Mouse (Mus musculus) G1E (cell line): ENCODE data around the gene Dbt.

Experiments used
- CTCF ChIP-seq: IDR thresholded peaks from 2 replicates; pipeline ENCODE4 v1.5.1; 2012; ENCODE audit warnings: low read depth, low read length, inconsistent platforms, mixed read lengths
- GATA1 ChIP-seq: IDR thresholded peaks from 2 replicates; pipeline ENCODE4 v1.6.1; 2012; ENCODE audit warnings: borderline replicate concordance, low read length, inconsistent platforms, mixed read lengths

DNA sequence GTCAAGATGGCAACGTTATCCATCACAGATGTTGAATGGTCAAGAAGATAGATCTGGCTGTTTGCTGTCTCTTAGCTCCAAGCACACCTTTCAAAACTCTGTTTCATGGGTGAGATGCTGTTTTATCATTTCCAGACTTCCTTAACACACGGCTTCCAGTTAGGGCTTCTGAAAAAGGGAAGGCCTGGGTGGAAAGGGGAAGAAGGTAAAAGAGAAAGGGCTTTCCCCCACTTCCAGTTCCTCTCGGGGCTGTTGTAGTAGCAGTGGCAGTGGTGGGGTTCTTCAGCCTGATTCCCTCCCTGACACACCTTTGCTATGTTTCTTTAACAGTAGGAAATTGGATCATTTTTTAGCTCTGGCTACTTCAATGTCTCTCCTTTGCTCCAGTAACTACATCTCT is 30.1 kb upstream of the Dbt start:
- TF ChIP-seq CTCF (no peak), GATA1 (no peak)
